Mouse (Mus musculus) thymus, postnatal 14 days (tissue): ENCODE measurements around the gene Ubxn6.

ENCODE experiments used
- DNase-seq: peaks from one replicate; pipeline ENCODE4 v3.0.0; 2021

Gene Ubxn6

GRCm38 (mm10) chr17:56040857-56041163 lies 34.0 kb downstream of the Ubxn6 start:
- no peak for DNase-seq

- DNase-seq = peak; percentile 97
These were observed 34.6 kb downstream of the Ubxn6 start, which contains the start of gene Chaf1a for GRCm38 (mm10) chr17:56040030-56040856. Gene Chaf1a, plus strand, starts transcription at chr17:56040439.

- DNase-seq = no peak
These were observed 35.5 kb downstream of the Ubxn6 start for GRCm38 (mm10) chr17:56039345-56039744.

- DNase-seq = no peak
These were observed 36.1 kb downstream of the Ubxn6 start for GRCm38 (mm10) chr17:56038583-56039261.

GRCm38 (mm10) chr17:56036901-56037287 lies 37.9 kb downstream of the Ubxn6 start:
- DNase-seq = no peak

- DNase-seq = peak; percentile 100
These were observed 38.5 kb downstream of the Ubxn6 start, which contains the start of gene Sh3gl1 for GRCm38 (mm10) chr17:56036176-56036900. Gene Sh3gl1, minus strand, starts transcription at chr17:56036635.

- DNase-seq = no peak
These were observed 39.6 kb downstream of the Ubxn6 start for GRCm38 (mm10) chr17:56035216-56035615.

GRCm38 (mm10) chr17:56034726-56035100 lies 40.1 kb downstream of the Ubxn6 start:
- DNase-seq = no peak

GRCm38 (mm10) chr17:56034040-56034725 lies 40.6 kb downstream of the Ubxn6 start:
- no peak for DNase-seq

- DNase-seq = peak; percentile 71
These were observed 42.0 kb downstream of the Ubxn6 start for GRCm38 (mm10) chr17:56032831-56033230.

- no peak for DNase-seq
These were observed 42.6 kb downstream of the Ubxn6 start for GRCm38 (mm10) chr17:56032127-56032733.

GRCm38 (mm10) chr17:56031431-56031830 lies 43.4 kb downstream of the Ubxn6 start:
- DNase-seq = no peak

GRCm38 (mm10) chr17:56030919-56031318 lies 43.9 kb downstream of the Ubxn6 start:
- DNase-seq = peak; percentile 56

GRCm38 (mm10) chr17:56030238-56030870 lies 44.5 kb downstream of the Ubxn6 start:
- DNase-seq = no peak

GRCm38 (mm10) chr17:56027801-56028441 lies 46.9 kb downstream of the Ubxn6 start:
- DNase-seq = no peak

GRCm38 (mm10) chr17:56026881-56027280 lies 47.9 kb downstream of the Ubxn6 start:
- no peak for DNase-seq

- DNase-seq = no peak
These were observed 48.5 kb downstream of the Ubxn6 start for GRCm38 (mm10) chr17:56026303-56026702.

GRCm38 (mm10) chr17:56024931-56025330 lies 49.9 kb downstream of the Ubxn6 start:
- no peak for DNase-seq

GRCm38 (mm10) chr17:56024476-56024875 lies 50.4 kb downstream of the Ubxn6 start:
- no peak for DNase-seq

GRCm38 (mm10) chr17:56023386-56023785 lies 51.4 kb downstream of the Ubxn6 start:
- DNase-seq = no peak

GRCm38 (mm10) chr17:56022989-56023290 lies 51.9 kb downstream of the Ubxn6 start:
- no peak for DNase-seq
